Mouse (Mus musculus) kidney, postnatal 10 days (tissue): ENCODE measurements around the gene Uqcr10.

Source experiments
- DNase-seq: peaks from one replicate; pipeline ENCODE4 v3.0.0; 2021; ENCODE audit warnings: mixed read lengths

The Uqcr10 gene

GRCm38 (mm10) chr11:4704072-4704964 is at the start of gene Uqcr10, which contains the start of gene Zmat5:
TSS of gene Uqcr10 (minus strand) at chr11:4704342.
TSS of gene Zmat5 (plus strand) at chr11:4704678.
- peak; percentile 96 for DNase-seq

GRCm38 (mm10) chr11:4752836-4753235 is 48.7 kb upstream of the Uqcr10 start:
- DNase-seq: no peak

GRCm38 (mm10) chr11:4750263-4750662 is 46.1 kb upstream of the Uqcr10 start:
- peak; percentile 91 for DNase-seq

- DNase-seq: no peak
Measured at GRCm38 (mm10) chr11:4747285-4747684, 43.1 kb upstream of the Uqcr10 start.

- no peak for DNase-seq
Measured at GRCm38 (mm10) chr11:4746733-4747132, 42.6 kb upstream of the Uqcr10 start, which contains the start of gene Cabp7. TSS of gene Cabp7 (minus strand) at chr11:4746778.

- no peak for DNase-seq
Measured at GRCm38 (mm10) chr11:4745969-4746368, 41.8 kb upstream of the Uqcr10 start.

GRCm38 (mm10) chr11:4744691-4745090 is 40.5 kb upstream of the Uqcr10 start:
- DNase-seq: no peak

- no peak for DNase-seq
Measured at GRCm38 (mm10) chr11:4740785-4741184, 36.6 kb upstream of the Uqcr10 start.

- DNase-seq: no peak
Measured at GRCm38 (mm10) chr11:4738719-4739118, 34.6 kb upstream of the Uqcr10 start.

GRCm38 (mm10) chr11:4737682-4738081 is 33.5 kb upstream of the Uqcr10 start:
- no peak for DNase-seq

GRCm38 (mm10) chr11:4736355-4736754 is 32.2 kb upstream of the Uqcr10 start:
- DNase-seq: no peak

- DNase-seq: peak; percentile 35
Measured at GRCm38 (mm10) chr11:4734179-4734578, 30.0 kb upstream of the Uqcr10 start.

GRCm38 (mm10) chr11:4731781-4732180 is 27.6 kb upstream of the Uqcr10 start:
- DNase-seq: no peak

GRCm38 (mm10) chr11:4730913-4731312 is 26.8 kb upstream of the Uqcr10 start:
- no peak for DNase-seq

GRCm38 (mm10) chr11:4730096-4730495 is 26.0 kb upstream of the Uqcr10 start:
- no peak for DNase-seq

GRCm38 (mm10) chr11:4729603-4730002 is 25.5 kb upstream of the Uqcr10 start:
- DNase-seq: peak; percentile 59

- no peak for DNase-seq
Measured at GRCm38 (mm10) chr11:4721728-4722127, 17.6 kb upstream of the Uqcr10 start.

- no peak for DNase-seq
Measured at GRCm38 (mm10) chr11:4720900-4721580, 16.9 kb upstream of the Uqcr10 start.

- DNase-seq: no peak
Measured at GRCm38 (mm10) chr11:4720393-4720792, 16.3 kb upstream of the Uqcr10 start.

- DNase-seq: no peak
Measured at GRCm38 (mm10) chr11:4719961-4720360, 15.8 kb upstream of the Uqcr10 start.

GRCm38 (mm10) chr11:4718548-4718947 is 14.4 kb upstream of the Uqcr10 start:
- DNase-seq: no peak

GRCm38 (mm10) chr11:4716530-4717236 is 12.5 kb upstream of the Uqcr10 start:
- DNase-seq: no peak

- DNase-seq: no peak
Measured at GRCm38 (mm10) chr11:4715596-4715995, 11.5 kb upstream of the Uqcr10 start.
